Mouse (Mus musculus) adrenal gland, postnatal 4 days (tissue): Measurements from ENCODE around the gene Stard3nl. TPM values are rescaled to one million over a fixed set of nuclear protein-coding genes. Genes with fewer than 3 reads are reported as not detected.
"Not testable (repeated sequence)": the region's sequence is repeated elsewhere in the genome, so short reads cannot be mapped to it uniquely, and the experiment has no call there.

ENCODE experiments used
- DNase-seq, 2 experiments: peaks; one replicate each; pipeline ENCODE4 v3.0.0; 2021 to 2022; ENCODE audit warnings: low spot score in 2 of 2, mixed read lengths in 2 of 2
- total RNA-seq, 2 experiments: library from RNA; stranded (reverse); gene quantifications; 2 replicates each; pipeline ENCODE4 v1.2.3; 2021

Gene Stard3nl
- total RNA-seq, 2 experiments from 2014 or later, result 40.0 to 43.4 TPM

DNA sequence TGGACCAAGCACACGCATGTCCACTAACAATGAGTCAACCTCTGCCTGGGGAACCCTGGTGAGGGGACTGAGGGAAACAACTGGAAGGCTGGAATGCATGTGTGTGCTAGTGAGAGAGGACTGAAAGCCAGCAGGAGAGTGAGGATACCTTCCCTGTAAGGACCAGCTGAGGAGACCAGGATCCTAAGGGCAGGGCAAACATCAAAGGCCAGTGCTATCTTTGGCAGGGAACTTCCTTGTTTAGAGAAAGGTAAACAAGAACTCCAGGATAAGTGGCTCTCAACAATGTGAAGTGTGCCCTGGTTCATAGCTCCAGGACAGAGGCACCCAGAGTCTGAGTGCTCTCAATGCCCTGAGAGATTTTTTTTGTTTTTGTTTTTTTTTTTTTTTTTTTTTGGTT is 6.2 kb downstream of the Stard3nl start:
- DNase-seq, result no peak

GRCm38 (mm10) chr13:19385226-19385625 is 10.4 kb downstream of the Stard3nl start:
- DNase-seq, result no peak

DNA sequence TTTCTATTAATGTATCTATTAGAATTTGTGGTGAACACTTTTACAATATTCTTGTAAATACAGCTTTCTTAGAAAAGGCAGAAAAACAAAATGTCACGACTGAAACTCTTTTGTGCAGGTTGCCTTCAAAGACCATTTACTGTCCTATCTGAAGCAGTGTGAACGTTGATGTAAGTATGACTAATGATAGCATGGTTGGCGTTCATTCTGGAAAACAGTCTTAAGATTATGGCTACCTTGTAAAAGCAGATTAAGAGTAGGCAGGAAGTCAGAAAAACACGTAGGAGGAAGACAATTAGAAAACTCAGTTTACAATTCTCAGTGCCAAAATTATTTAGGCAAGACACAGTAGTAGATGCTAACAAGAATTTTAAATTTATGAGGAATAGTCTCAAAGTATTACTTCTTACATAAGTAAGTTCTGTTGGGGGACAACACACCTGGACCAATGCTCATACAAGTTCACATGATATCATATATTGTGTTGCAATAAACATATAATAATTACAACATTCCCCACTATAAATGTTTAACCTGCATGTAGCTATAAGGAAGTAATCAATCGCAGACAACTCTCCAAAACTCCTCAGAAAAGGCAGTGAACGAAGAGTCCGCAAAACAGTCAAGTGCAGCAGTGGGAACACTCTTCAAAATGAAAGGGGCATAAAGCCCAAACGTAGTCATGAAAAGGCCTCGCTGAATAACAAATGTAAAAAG is 14.3 kb downstream of the Stard3nl start:
- no peak for DNase-seq

- DNase-seq, result no peak
Measured at GRCm38 (mm10) chr13:19379313-19379712, 16.3 kb downstream of the Stard3nl start.

DNA sequence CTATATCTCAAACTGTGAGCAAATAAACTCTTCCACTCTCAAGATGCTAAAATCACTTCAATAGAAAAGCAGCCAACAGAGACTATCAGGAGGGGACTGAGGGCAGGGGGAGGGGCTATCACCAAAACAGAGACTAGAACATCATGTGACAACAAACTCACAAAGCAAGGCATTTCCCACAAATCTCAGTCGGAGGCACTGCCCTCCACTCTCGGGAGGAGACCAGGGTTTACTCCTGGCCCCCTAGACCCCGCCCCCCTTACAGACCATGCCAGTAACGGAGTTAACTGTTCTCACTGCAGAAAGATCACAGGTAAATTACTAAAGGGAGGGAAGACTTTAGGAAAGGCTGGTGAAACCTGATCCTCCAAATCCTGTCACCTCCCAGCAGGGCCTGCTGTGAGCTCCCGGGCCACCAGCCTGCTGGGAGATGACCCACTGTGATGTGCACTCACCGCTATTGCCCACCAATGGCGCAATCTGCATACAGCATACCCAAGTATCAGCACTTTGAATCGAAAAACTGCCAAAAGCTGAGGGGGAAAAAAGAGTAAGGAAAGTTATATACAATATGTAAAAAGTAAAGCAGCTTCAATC is 23.4 kb downstream of the Stard3nl start:
- DNase-seq, result no peak

- DNase-seq, result no peak
Measured at GRCm38 (mm10) chr13:19368817-19369216, 26.8 kb downstream of the Stard3nl start.

- DNase-seq, result no peak
Measured at GRCm38 (mm10) chr13:19367536-19367935, 28.1 kb downstream of the Stard3nl start.

- no peak for DNase-seq
Measured at GRCm38 (mm10) chr13:19366866-19367265, 28.7 kb downstream of the Stard3nl start.

DNA sequence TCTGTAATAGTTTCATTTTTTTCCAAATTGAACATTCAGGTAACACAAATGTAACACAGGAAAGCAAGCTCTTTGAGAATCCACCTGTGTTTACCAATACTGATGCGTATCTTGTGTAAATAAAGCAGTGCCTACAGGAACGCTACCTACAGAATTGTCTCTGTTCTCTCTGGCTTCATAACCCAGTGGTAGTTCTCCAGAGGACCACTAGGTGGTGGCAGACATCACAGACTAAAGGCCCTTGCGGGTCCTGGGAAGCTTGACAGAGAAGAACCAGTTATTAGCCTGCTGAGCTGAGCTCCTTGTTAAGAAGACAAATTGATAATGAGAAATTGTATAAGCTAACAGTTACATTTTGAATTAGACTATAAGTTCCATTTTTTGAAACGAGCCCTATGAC is 30.0 kb downstream of the Stard3nl start:
- no peak for DNase-seq

DNA sequence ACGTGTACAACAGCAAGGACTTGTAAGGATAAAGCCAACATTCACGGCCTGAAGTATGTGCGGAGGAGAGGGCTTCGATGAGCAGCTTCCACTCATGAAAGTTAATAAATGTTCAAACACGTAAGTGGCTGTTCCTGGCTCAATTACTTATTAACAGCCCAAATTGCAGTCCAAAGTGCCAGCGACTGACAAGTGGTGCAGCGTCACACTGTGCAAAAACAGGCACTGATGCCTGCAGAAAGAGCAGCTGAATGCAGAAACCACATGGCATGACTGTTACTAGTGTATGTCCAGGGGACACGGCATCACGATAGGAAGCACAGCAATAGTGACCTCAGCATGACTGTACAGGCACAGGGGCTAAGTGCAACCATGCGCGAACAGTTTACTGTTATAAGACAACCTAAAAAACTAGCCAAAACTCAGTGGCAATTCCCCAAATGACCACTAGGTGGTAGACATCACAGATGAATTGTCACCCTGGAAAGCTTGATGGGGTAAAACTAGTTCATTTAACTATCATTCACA is 31.3 kb downstream of the Stard3nl start:
- DNase-seq, result no peak

DNA sequence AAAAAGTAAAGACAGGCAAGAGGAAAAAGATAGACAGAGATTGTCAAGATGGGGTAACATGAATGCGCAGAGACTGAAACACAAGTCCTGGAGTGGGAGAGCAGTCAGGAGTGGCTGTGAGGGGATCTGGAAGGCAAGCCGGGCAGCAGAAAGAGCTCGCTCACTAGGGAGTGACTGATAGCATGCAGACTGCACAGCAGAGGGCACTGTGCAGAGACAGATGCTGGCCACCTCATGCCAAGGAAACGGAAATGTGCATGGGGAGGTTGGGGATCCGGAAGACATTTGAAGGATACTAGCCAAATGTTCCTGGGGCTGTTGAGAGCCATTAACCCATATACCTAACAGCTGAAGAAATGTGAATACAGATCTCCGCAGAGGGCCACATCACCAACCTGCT is 33.2 kb downstream of the Stard3nl start:
- DNase-seq, result no peak

DNA sequence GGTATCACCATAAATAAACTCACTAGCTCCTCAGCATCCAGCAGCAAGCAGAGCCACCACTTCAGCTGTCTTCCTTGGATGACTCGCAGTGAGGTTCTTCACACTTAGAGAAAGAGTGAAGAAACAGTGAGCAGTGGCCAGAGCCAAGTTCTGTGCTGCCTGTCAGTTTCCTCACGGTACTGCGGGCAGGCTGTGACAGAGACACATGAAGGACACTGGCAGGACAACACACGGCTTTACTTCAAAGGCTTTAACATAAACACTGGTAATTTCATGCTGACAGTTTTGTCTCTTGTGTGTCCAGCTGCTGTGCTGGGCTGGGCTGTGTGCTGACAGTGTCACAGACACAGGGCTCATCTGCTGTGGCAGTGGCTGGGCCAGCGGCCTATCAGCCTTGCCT is 37.6 kb downstream of the Stard3nl start:
- no peak for DNase-seq

DNA sequence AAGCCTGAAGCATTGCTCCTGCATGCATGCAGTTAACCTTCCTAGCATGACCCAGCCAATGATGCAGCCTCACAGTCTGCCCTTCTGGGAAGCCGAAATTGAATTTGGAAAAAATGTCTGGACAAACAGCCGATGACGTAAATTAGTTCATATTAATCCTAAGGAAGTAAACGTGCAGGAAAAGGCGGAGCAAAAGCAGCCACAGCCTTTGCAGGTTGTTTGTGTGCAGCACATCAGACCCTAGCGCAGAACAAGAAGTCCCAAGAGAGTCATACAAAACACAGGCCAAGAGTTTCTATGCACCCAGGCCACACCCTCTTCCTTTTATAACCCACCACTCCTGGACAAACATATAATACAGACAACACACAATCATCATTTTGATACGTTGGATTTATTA is 38.3 kb downstream of the Stard3nl start:
- DNase-seq, result no peak

- no peak for DNase-seq
Measured at GRCm38 (mm10) chr13:19356720-19357119, 38.9 kb downstream of the Stard3nl start.

GRCm38 (mm10) chr13:19356120-19356519 is 39.5 kb downstream of the Stard3nl start:
- no peak for DNase-seq

DNA sequence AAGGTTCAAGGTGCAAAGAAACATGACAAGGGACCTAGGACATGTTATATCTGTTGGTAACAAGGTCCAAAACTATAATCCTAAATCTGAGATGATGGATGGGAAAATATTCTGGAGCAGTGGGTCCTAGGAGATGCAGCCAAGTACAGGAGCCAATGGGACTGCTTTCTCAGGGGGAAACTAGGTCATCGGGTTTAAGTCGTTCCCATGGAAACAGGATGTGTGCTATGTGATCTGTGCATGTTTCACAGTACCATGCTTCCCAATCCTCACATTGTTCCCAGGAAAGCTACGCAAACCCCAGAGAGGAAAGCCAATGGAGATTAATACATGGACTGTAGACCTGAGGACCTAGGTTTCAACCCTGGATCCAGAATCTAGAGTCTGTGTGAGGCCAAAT is 42.8 kb downstream of the Stard3nl start:
- no peak for DNase-seq

DNA sequence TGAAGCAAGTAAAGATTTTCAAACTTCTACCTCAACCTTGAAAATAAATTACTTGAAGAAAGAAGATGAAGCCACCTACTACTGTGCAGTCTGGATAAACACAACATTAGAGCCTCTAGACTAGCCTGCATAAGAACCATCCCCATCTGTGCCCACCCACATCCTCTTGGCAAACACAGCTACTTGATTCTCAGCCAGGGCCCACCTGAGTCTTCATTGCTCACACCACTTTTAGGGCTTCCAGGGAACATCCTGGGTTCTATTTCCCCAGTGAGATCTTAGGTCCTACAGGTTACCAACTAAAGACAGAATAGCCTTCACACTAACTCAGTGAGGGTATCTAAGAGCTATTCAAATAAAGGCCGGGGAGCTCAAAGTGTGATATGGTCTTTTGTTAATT is 55.2 kb downstream of the Stard3nl start:
- DNase-seq, result not testable (repeated sequence)

- DNase-seq, result not testable (repeated sequence)
Measured at GRCm38 (mm10) chr13:19336310-19336709, 59.3 kb downstream of the Stard3nl start.

Other genes starting within 250 kb of the Stard3nl start
- gene Epdr1, start 224.1 kb upstream of the Stard3nl start, total RNA-seq, result 10 to 100 TPM; 18.1 to 20.4 TPM
- gene Sfrp4, start 227.3 kb upstream of the Stard3nl start, total RNA-seq, result 1 to 10 TPM; 3.6 to 5.1 TPM